Mouse (Mus musculus): ENCODE measurements around the gene Artn.

DNA sequence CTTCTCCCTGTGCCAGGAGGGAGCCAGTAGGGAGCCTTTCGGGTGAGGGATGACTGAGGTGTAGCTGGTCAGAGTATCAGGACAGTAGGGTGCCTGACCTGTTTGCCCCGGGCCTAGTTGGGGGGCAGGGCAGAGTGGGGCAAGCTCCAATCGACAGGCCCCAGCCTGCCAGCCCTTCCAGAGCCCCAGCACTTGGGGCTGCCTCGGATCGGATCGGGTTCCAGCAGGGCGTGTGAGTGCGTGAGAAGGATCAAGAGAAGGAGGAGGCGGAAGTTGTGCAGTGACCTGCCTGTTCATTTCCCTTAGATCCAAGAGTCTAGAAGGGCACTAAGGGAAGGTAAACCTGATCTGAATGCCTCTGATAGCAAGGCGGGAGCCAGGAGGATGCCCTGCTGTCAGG is 43.4 kb upstream of the Artn start:
- TF ChIP-seq CTCF (IDR thresholded peaks at IDR 0.05) (no peak), EP300 (IDR thresholded peaks at IDR 0.05) (no peak)
